ENCODE assay signal across 7 mouse cellular contexts in the genomic region with DNA sequence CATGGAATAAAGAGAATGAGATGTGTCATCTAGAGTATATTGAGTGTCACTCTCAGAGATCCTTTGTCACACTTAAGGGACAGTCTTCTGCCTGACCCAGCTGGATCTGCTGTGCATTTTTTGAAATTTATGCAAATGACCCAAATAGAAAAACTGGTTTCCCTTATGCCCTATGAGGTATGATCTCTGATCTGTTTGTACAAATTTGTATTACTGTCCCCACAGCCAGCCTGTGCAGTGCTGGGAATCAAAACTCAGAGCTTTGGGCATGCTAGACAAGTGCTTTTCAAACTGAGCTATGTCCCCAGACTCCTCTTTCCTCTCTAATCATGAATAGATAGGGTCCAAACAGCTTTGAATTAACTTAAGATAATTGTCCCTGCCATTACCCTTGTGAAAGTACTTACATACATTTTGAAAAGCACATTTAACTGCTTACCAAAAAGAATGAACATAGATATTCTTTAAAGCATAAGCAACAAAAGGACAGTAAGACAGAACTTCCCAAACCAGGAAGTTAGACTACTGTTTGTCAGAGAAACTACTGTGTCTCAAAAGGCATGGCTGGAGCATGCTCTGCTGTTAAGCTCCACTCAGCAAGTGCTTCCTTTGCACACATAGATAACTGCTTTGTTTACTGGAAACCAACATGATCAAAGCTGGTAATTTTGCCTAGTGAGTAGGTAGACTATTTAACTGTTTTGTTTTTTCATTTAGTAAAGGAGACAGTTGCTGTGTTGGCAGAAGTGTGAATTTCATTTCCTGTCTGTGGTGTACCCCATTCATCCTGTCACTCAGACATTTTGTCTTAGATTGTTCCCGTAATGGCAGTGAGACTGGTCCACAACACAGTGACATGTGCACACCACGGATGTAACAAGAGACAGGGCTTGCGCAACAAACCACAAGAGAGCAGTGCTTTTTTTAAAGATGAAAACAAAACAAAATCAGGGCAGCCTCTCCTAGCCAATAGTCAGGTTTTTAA.
DNase-seq lines count a peak whose midpoint lies in the region; ATAC-seq lines count a peak whose summit lies in the region.

No protein-coding gene starts in this region.

- peak; percentile 98 for ATAC-seq in inflammation-experienced regulatory T-cells, adult 6 months
- peak; percentile 99 for ATAC-seq in megakaryocyte progenitor cell, adult 5-6 weeks (replicated peaks; ENCODE audit: poor library complexity)
- no peak for ATAC-seq in megakaryocyte-erythroid progenitor cell, adult 5-6 weeks (replicated peaks; ENCODE audit: low FRiP score, low TSS enrichment, poor library complexity, severe bottlenecking)
- ATAC-seq in frontal cortex, adult (ENCODE audit: low TSS enrichment): no peak

- peak; percentile 50 for DNase-seq in urinary bladder, postnatal 14 days (ENCODE audit: low spot score)
- no peak for DNase-seq in urinary bladder, postnatal 4 days (ENCODE audit: low spot score in 2 of 2)
- DNase-seq in brain, adult 2 months (ENCODE audit: low read depth, low spot score): peak; percentile 61

Comparison
In these comparisons a context has a peak if more than half of its experiments do, and no peak if none do; other contexts are left out.
1. DNase-seq: peak in urinary bladder, postnatal 14 days (single experiment) and brain, adult 2 months (single experiment); none in urinary bladder, postnatal 4 days (0 of 2).
2. ATAC-seq: peak in inflammation-experienced regulatory T-cells, adult 6 months (single experiment) and megakaryocyte progenitor cell, adult 5-6 weeks (single experiment); none in megakaryocyte-erythroid progenitor cell, adult 5-6 weeks (single experiment) and frontal cortex, adult (single experiment).